Mouse (Mus musculus) intestine, postnatal 0 days (tissue): ENCODE measurements around the gene Ifna7. TPM values are rescaled to one million over a fixed set of nuclear protein-coding genes. Genes with fewer than 3 reads are reported as not detected.
A peak's percentile ranks its signal among the peaks of the same experiment; 100 is the strongest.
"Not testable (repeated sequence)": the region's sequence is repeated elsewhere in the genome, so short reads cannot be mapped to it uniquely, and the experiment has no call there.

Experiments
- ATAC-seq: fragments of 200-750 bp; cut with Nextera tagmentation; 2 replicates; pipeline ENCODE4 v1.8.0; 2017; ENCODE audit warnings: mild to moderate bottlenecking, moderate TSS enrichment, moderate library complexity
- H3K27ac ChIP-seq: fragments of 300-500 bp; sonication (generic); 2 replicates; pipeline ENCODE4 v1.5.1; 2014; ENCODE audit warnings: mild to moderate bottlenecking, low read depth, low read length, moderate library complexity
- H3K27me3 ChIP-seq: fragments of 300-500 bp; sonication (generic); replicated peaks from 2 replicates; pipeline ENCODE4 v1.6.1; 2014; ENCODE audit warnings: low read length, mixed read lengths; ENCODE audit not compliant: control insufficient read depth, insufficient read depth
- H3K36me3 ChIP-seq: fragments of 300-500 bp; sonication (generic); 2 replicates; pipeline ENCODE4 v1.6.1; 2014; ENCODE audit warnings: mild to moderate bottlenecking, moderate library complexity; ENCODE audit not compliant: control insufficient read depth, insufficient read depth
- H3K4me1 ChIP-seq: fragments of 300-500 bp; sonication (generic); replicated peaks from 2 replicates; pipeline ENCODE4 v1.6.1; 2014; ENCODE audit warnings: antibody characterized with exemption, low read length, mixed read lengths; ENCODE audit not compliant: control insufficient read depth, insufficient read depth
- H3K4me2 ChIP-seq: fragments of 300-500 bp; sonication (generic); replicated peaks from 2 replicates; pipeline ENCODE4 v1.6.1; 2014; ENCODE audit warnings: low read depth, mild to moderate bottlenecking, moderate library complexity
- H3K4me3 ChIP-seq: fragments of 300-500 bp; sonication (generic); 2 replicates; pipeline ENCODE4 v1.5.1; 2014; ENCODE audit warnings: low read depth, low read length
- H3K9ac ChIP-seq: fragments of 300-500 bp; sonication (generic); 2 replicates; pipeline ENCODE4 v1.6.1; 2014; ENCODE audit warnings: mild to moderate bottlenecking, low read depth, low read length
- H3K9me3 ChIP-seq: fragments of 300-500 bp; sonication (generic); 2 replicates; pipeline ENCODE4 v1.6.1; 2016; ENCODE audit warnings: mixed run types; ENCODE audit not compliant: control insufficient read depth
- CTCF ChIP-seq: sonication (generic); IDR thresholded peaks from 2 replicates; pipeline ENCODE4 v1.5.1; 2016; ENCODE audit warnings: low read depth, mild to moderate bottlenecking, control low read depth, antibody characterized with exemption, moderate library complexity
- WGBS: fragments of 180-500 bp; shearing (Covaris S2); extraction: QIAGEN DNeasy Blood & Tissue Kit; methylation state at CpG from one replicate; pipeline ENCODE4 v1.1.7; 2014; 5-methylcytosine and 5-hydroxymethylcytosine counted together
- polyA plus RNA-seq: library from polyadenylated mRNA; unstranded; fragments of >200 nt; fragmentation: Nextera tagmentation; extraction: Ambion mirVana; gene quantifications from 2 replicates; pipeline ENCODE4 v1.2.1, GENCODE M21; 2015

The Ifna7 gene
- polyA plus RNA-seq, 1 experiment from 2014 or later, result not detected

DNA sequence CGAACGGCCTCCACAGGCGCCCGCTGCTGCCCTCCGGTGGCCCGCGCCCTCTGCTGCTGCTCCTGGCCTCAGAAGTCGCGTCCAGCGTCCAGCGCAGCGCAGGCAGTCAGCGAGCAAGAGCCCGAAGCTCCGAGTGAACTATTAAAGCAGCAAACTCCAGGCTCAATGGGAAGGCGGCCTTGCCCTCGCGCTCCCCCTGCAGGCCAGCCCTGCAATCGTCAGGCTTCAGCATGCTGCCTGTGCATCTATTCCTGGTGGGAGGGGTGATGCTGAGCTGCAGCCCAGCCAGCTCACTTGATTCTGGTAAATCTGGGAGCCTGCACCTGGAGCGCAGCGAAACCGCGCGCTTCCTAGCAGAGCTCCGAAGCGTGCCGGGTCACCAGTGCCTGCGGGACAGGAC lies 27.6 kb upstream of the Ifna7 start, which contains the start of gene Gm13277:
Gene Gm13277, plus strand, starts transcription at position 231 of the 400 bp plus-strand sequence.
- not testable (repeated sequence) for H3K4me3 ChIP-seq, H3K27me3 ChIP-seq, H3K4me2 ChIP-seq, H3K9ac ChIP-seq, H3K4me1 ChIP-seq, H3K36me3 ChIP-seq, ATAC-seq, H3K9me3 ChIP-seq, H3K27ac ChIP-seq
- no CpG with 5 or more reads among the region's 28 CpGs for WGBS
- TF ChIP-seq CTCF, result peak; percentile 60

GRCm38 (mm10) chr4:88791250-88791649 lies 24.8 kb upstream of the Ifna7 start, which contains the start of gene Gm13278:
Gene Gm13278 (plus strand): TSS chr4:88791550.
- H3K4me1 ChIP-seq, H3K27me3 ChIP-seq, H3K4me2 ChIP-seq, H3K4me3 ChIP-seq, H3K36me3 ChIP-seq, H3K9ac ChIP-seq, H3K9me3 ChIP-seq, ATAC-seq, H3K27ac ChIP-seq: not testable (repeated sequence)
- WGBS, result no CpG with 5 or more reads among the region's 28 CpGs

- not testable (repeated sequence) for H3K27me3 ChIP-seq, H3K9me3 ChIP-seq, ATAC-seq, H3K9ac ChIP-seq, H3K36me3 ChIP-seq, H3K4me2 ChIP-seq, H3K27ac ChIP-seq, H3K4me3 ChIP-seq, H3K4me1 ChIP-seq
- WGBS, result 0% methylated on average over 13 of the region's 52 CpGs
- TF ChIP-seq CTCF, result peak; percentile 42
Measured at GRCm38 (mm10) chr4:88793936-88794675, 21.9 kb upstream of the Ifna7 start, which contains the start of gene Gm13275. Gene Gm13275 (plus strand): TSS chr4:88794487.

GRCm38 (mm10) chr4:88797097-88797496 lies 18.9 kb upstream of the Ifna7 start, which contains the start of gene Gm13279:
Gene Gm13279 (plus strand): TSS chr4:88797397.
- not testable (repeated sequence) for H3K4me3 ChIP-seq, H3K36me3 ChIP-seq, H3K4me1 ChIP-seq, H3K9me3 ChIP-seq, H3K4me2 ChIP-seq, ATAC-seq, H3K9ac ChIP-seq, H3K27me3 ChIP-seq, H3K27ac ChIP-seq
- no CpG with 5 or more reads among the region's 28 CpGs for WGBS

- H3K9me3 ChIP-seq, H3K4me2 ChIP-seq, H3K4me1 ChIP-seq, H3K9ac ChIP-seq, H3K36me3 ChIP-seq, H3K27ac ChIP-seq, H3K4me3 ChIP-seq, H3K27me3 ChIP-seq, ATAC-seq: not testable (repeated sequence)
- 0% methylated on average over 2 of the region's 7 CpGs for WGBS
Measured at GRCm38 (mm10) chr4:88799365-88799764, 16.7 kb upstream of the Ifna7 start, which contains the start of gene Gm13285. Gene Gm13285 (plus strand): TSS chr4:88799665.

- H3K27ac ChIP-seq, ATAC-seq, H3K4me1 ChIP-seq, H3K36me3 ChIP-seq, H3K9ac ChIP-seq, H3K27me3 ChIP-seq, H3K4me3 ChIP-seq, H3K4me2 ChIP-seq, H3K9me3 ChIP-seq: not testable (repeated sequence)
- no CpG with 5 or more reads among the region's 29 CpGs for WGBS
Measured at GRCm38 (mm10) chr4:88802954-88803353, 13.1 kb upstream of the Ifna7 start, which contains the start of gene Gm13287. Gene Gm13287 (plus strand): TSS chr4:88803254.

DNA sequence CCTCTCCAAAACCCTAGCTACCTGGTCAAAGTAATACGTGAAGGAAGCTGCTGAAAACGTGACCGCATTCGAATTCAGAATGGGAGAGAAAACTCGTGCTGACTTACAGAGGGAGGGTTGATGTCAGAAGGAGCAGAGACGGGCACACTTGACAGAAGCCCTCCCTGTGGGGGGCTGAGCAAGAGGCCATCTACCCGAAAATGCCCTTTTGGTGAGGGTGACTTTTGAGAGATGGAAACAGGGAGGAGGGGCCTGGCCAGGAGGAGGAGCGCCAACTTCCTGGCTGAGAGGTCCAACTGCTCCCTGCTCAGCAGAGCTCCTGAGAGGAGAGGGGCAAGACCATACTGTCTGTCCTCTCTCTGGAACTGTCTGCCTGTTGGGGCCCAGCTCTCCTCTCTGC lies 10.8 kb upstream of the Ifna7 start, which contains the start of gene Gm13288:
Gene Gm13288, plus strand, starts transcription at position 301 of the 400 bp plus-strand sequence.
- H3K27me3 ChIP-seq, H3K9me3 ChIP-seq, H3K36me3 ChIP-seq, ATAC-seq, H3K4me2 ChIP-seq, H3K9ac ChIP-seq, H3K27ac ChIP-seq, H3K4me1 ChIP-seq, H3K4me3 ChIP-seq: not testable (repeated sequence)
- WGBS, result no CpG with 5 or more reads among the region's 8 CpGs
